Mouse (Mus musculus) lung, embryonic 15.5 days (tissue): ENCODE data around the gene Camk1d. TPM values are rescaled to one million over a fixed set of nuclear protein-coding genes. Genes with fewer than 3 reads are reported as not detected.
"Not testable (repeated sequence)": the region's sequence is repeated elsewhere in the genome, so short reads cannot be mapped to it uniquely, and the experiment has no call there.

Experiments
- ATAC-seq: fragments of 200-750 bp; cut with Nextera tagmentation; 2 replicates; pipeline ENCODE4 v1.8.0; 2017; ENCODE audit warnings: moderate number of reproducible peaks, borderline replicate concordance; ENCODE audit not compliant: low FRiP score, low TSS enrichment; ENCODE audit errors: extremely low read depth
- H3K27ac ChIP-seq: fragments of 300-500 bp; sonication (generic); 2 replicates; pipeline ENCODE4 v1.5.1; 2015; ENCODE audit warnings: moderate library complexity, mild to moderate bottlenecking, inconsistent platforms
- H3K27me3 ChIP-seq: fragments of 300-500 bp; sonication (generic); 2 replicates; pipeline ENCODE4 v1.6.1; 2015; ENCODE audit warnings: inconsistent platforms
- H3K36me3 ChIP-seq: fragments of 300-500 bp; sonication (generic); 2 replicates; pipeline ENCODE4 v1.6.1; 2015; ENCODE audit warnings: inconsistent platforms
- H3K4me1 ChIP-seq: fragments of 300-500 bp; sonication (generic); 2 replicates; pipeline ENCODE4 v1.6.1; 2015; ENCODE audit warnings: inconsistent platforms
- H3K4me2 ChIP-seq: fragments of 300-500 bp; sonication (generic); 2 replicates; pipeline ENCODE4 v1.6.1; 2015; ENCODE audit warnings: inconsistent platforms, mild to moderate bottlenecking, moderate library complexity
- H3K4me3 ChIP-seq: fragments of 300-500 bp; sonication (generic); 2 replicates; pipeline ENCODE4 v1.5.1; 2015; ENCODE audit warnings: mild to moderate bottlenecking, inconsistent platforms
- H3K9ac ChIP-seq: fragments of 300-500 bp; sonication (generic); 2 replicates; pipeline ENCODE4 v1.6.1; 2015; ENCODE audit warnings: inconsistent platforms
- H3K9me3 ChIP-seq: fragments of 300-500 bp; sonication (generic); 2 replicates; pipeline ENCODE4 v1.6.1; 2016; ENCODE audit warnings: inconsistent platforms
- WGBS: fragments of 180-500 bp; shearing (Covaris S2); methylation state at CpG from one replicate; pipeline ENCODE4 v1.1.7; 2015; 5-methylcytosine and 5-hydroxymethylcytosine counted together
- polyA plus RNA-seq: library from polyadenylated mRNA; unstranded; fragments of >200 nt; fragmentation: Nextera tagmentation; extraction: Ambion mirVana; gene quantifications from 2 replicates; pipeline ENCODE4 v1.2.1, GENCODE M21; 2015

Camk1d gene
- polyA plus RNA-seq, 1 experiment from 2014 or later, result 2.5 TPM

GRCm38 (mm10) chr2:5295098-5295497, 419.2 kb downstream of the Camk1d start:
- Histone ChIP-seq H3K4me3 (no peak overlapping the region), H3K4me1 (no peaks in the 10 kb centered on the region), H3K27me3 (no peaks in the 10 kb centered on the region), H3K9me3 (no peaks in the 10 kb centered on the region), H3K4me2 (no peak overlapping the region), H3K36me3 (no peaks in the 10 kb centered on the region), H3K27ac (no peak overlapping the region), H3K9ac (no peak overlapping the region)
- no peak for ATAC-seq

- Histone ChIP-seq H3K27me3 (no peaks in the 10 kb centered on the region), H3K4me2 (no peak overlapping the region), H3K9ac (no peak overlapping the region), H3K36me3 (no peaks in the 10 kb centered on the region), H3K4me1 (no peaks in the 10 kb centered on the region), H3K27ac (no peak overlapping the region), H3K4me3 (no peak overlapping the region), H3K9me3 (no peaks in the 10 kb centered on the region)
- WGBS, result 73% methylated on average over 5 of the region's 5 CpGs
- ATAC-seq, result no peak
These were observed 419.9 kb downstream of the Camk1d start for GRCm38 (mm10) chr2:5294451-5294850.

- 43% methylated on average over 4 of the region's 4 CpGs for WGBS
- no peaks in the 10 kb centered on the region for H3K36me3 ChIP-seq
- no peak overlapping the region for H3K9ac ChIP-seq
- no peaks in the 10 kb centered on the region for H3K9me3 ChIP-seq
- no peak overlapping the region for H3K27ac ChIP-seq
- H3K4me3 ChIP-seq, result no peak overlapping the region
- H3K4me1 ChIP-seq, result 0 out of 2 replicates have a peak, but pooled peaks cover 3% of the 10 kb centered on the region
- no peaks in the 10 kb centered on the region for H3K27me3 ChIP-seq
- no peak for ATAC-seq
- no peak overlapping the region for H3K4me2 ChIP-seq
These were observed 425.7 kb downstream of the Camk1d start for GRCm38 (mm10) chr2:5288593-5288992.

GRCm38 (mm10) chr2:5287044-5287380, 427.3 kb downstream of the Camk1d start:
- Histone ChIP-seq H3K27me3 (no peaks in the 10 kb centered on the region), H3K36me3 (no peaks in the 10 kb centered on the region), H3K9ac (no peak overlapping the region), H3K4me3 (no peak overlapping the region), H3K4me1 (0 out of 2 replicates have a peak, but pooled peaks cover 3% of the 10 kb centered on the region), H3K27ac (peak overlapping the region; percentile 42; the same call in 1 of the 2 replicates), H3K9me3 (no peaks in the 10 kb centered on the region), H3K4me2 (no peak overlapping the region)
- WGBS, result 77% methylated on average over 3 of the region's 3 CpGs
- ATAC-seq, result no peak

- H3K27ac ChIP-seq, result peak overlapping the region; percentile 42; the same call in 1 of the 2 replicates
These were observed 427.9 kb downstream of the Camk1d start for GRCm38 (mm10) chr2:5286189-5287043.

GRCm38 (mm10) chr2:5284351-5284750, 430.0 kb downstream of the Camk1d start:
- H3K4me3 ChIP-seq, result no peak overlapping the region
- no peaks in the 10 kb centered on the region for H3K36me3 ChIP-seq
- no peak for ATAC-seq
- H3K27me3 ChIP-seq, result no peaks in the 10 kb centered on the region
- WGBS, result 66% methylated on average over 5 of the region's 5 CpGs
- H3K9me3 ChIP-seq, result no peaks in the 10 kb centered on the region
- 0 out of 2 replicates have a peak, but pooled peaks cover 3% of the 10 kb centered on the region for H3K4me1 ChIP-seq
- H3K4me2 ChIP-seq, result no peak overlapping the region
- no peak overlapping the region for H3K27ac ChIP-seq
- H3K9ac ChIP-seq, result no peak overlapping the region

More at GRCm38 (mm10) chr2:5286189-5287043, 427.9 kb downstream of the Camk1d start:
- no peaks in the 10 kb centered on the region for H3K9me3 ChIP-seq
- no peak overlapping the region for H3K4me3 ChIP-seq
- H3K36me3 ChIP-seq, result no peaks in the 10 kb centered on the region
- H3K9ac ChIP-seq, result no peak overlapping the region
- ATAC-seq, result no peak; the same call in 1 of the 2 replicates
- no peak overlapping the region for H3K4me2 ChIP-seq
- WGBS, result 43% methylated on average over 5 of the region's 5 CpGs
- H3K4me1 ChIP-seq, result 0 out of 2 replicates have a peak, but pooled peaks cover 3% of the 10 kb centered on the region
- H3K27me3 ChIP-seq, result no peaks in the 10 kb centered on the region

- H3K27ac ChIP-seq, result no peak overlapping the region
- WGBS, result 81% methylated on average over 4 of the region's 4 CpGs
- no peaks in the 10 kb centered on the region for H3K9me3 ChIP-seq
- no peak overlapping the region for H3K4me2 ChIP-seq
- no peak overlapping the region for H3K4me3 ChIP-seq
- H3K36me3 ChIP-seq, result no peaks in the 10 kb centered on the region
- no peak overlapping the region for H3K9ac ChIP-seq
- ATAC-seq, result no peak
- 0 out of 2 replicates have a peak, but pooled peaks cover 3% of the 10 kb centered on the region for H3K4me1 ChIP-seq
- no peaks in the 10 kb centered on the region for H3K27me3 ChIP-seq
These were observed 431.7 kb downstream of the Camk1d start for GRCm38 (mm10) chr2:5282623-5283022.

GRCm38 (mm10) chr2:5267980-5268379, 446.3 kb downstream of the Camk1d start:
- H3K36me3 ChIP-seq, result no peaks in the 10 kb centered on the region
- no peak overlapping the region for H3K9ac ChIP-seq
- 49% methylated on average over 2 of the region's 2 CpGs for WGBS
- no peak overlapping the region for H3K4me2 ChIP-seq
- no peaks in the 10 kb centered on the region for H3K9me3 ChIP-seq
- H3K27me3 ChIP-seq, result no peaks in the 10 kb centered on the region
- no peak for ATAC-seq
- no peak overlapping the region for H3K27ac ChIP-seq
- H3K4me3 ChIP-seq, result no peak overlapping the region
- peaks cover 4% of the 10 kb centered on the region; the same call in 1 of the 2 replicates for H3K4me1 ChIP-seq

GRCm38 (mm10) chr2:5262279-5262678, 452.0 kb downstream of the Camk1d start:
- Histone ChIP-seq H3K9ac (no peak overlapping the region), H3K4me3 (no peak overlapping the region), H3K4me2 (no peak overlapping the region), H3K9me3 (no peaks in the 10 kb centered on the region), H3K27me3 (no peaks in the 10 kb centered on the region), H3K27ac (no peak overlapping the region), H3K4me1 (no peaks in the 10 kb centered on the region), H3K36me3 (no peaks in the 10 kb centered on the region)
- no peak for ATAC-seq
- WGBS, result 92% methylated on average over 2 of the region's 2 CpGs

- Histone ChIP-seq H3K4me3 (no peak overlapping the region), H3K36me3 (no peaks in the 10 kb centered on the region), H3K9ac (no peak overlapping the region), H3K4me1 (no peaks in the 10 kb centered on the region), H3K9me3 (no peaks in the 10 kb centered on the region), H3K4me2 (no peak overlapping the region), H3K27ac (no peak overlapping the region), H3K27me3 (no peaks in the 10 kb centered on the region)
- ATAC-seq, result no peak
- WGBS, result 80% methylated on average over 3 of the region's 3 CpGs
These were observed 456.1 kb downstream of the Camk1d start for GRCm38 (mm10) chr2:5258250-5258649.

- no peak overlapping the region; the same call in 1 of the 2 replicates for H3K4me2 ChIP-seq
- peak; percentile 62; the same call in 1 of the 2 replicates for ATAC-seq
- H3K4me3 ChIP-seq, result no peak overlapping the region
- no peaks in the 10 kb centered on the region for H3K9me3 ChIP-seq
- WGBS, result 30% methylated on average over 12 of the region's 12 CpGs
- H3K36me3 ChIP-seq, result no peaks in the 10 kb centered on the region
- no peak overlapping the region for H3K9ac ChIP-seq
- no peak overlapping the region; the same call in 1 of the 2 replicates for H3K27ac ChIP-seq
- no peaks in the 10 kb centered on the region for H3K4me1 ChIP-seq
- H3K27me3 ChIP-seq, result no peaks in the 10 kb centered on the region
These were observed 464.3 kb downstream of the Camk1d start for GRCm38 (mm10) chr2:5249969-5250368.

- not testable (repeated sequence) for H3K36me3 ChIP-seq, H3K9me3 ChIP-seq, H3K27me3 ChIP-seq, H3K9ac ChIP-seq, H3K4me1 ChIP-seq, ATAC-seq, H3K27ac ChIP-seq, H3K4me3 ChIP-seq, H3K4me2 ChIP-seq
- WGBS, result 92% methylated on average over 6 of the region's 6 CpGs
These were observed 465.1 kb downstream of the Camk1d start for GRCm38 (mm10) chr2:5249199-5249598.
